Mouse (Mus musculus): Measurements from ENCODE around the gene Cacna1a. TPM values are rescaled to one million over a fixed set of nuclear protein-coding genes. Genes with fewer than 3 reads are reported as not detected.
A peak's percentile ranks its signal among the peaks of the same experiment; 100 is the strongest.

Cacna1a gene
- total RNA-seq, 2 experiments from 2014 or later: 0.31 to 0.33 TPM

GRCm38 (mm10) chr8:84633841-84634584 lies 245.8 kb downstream of the Cacna1a start:
- no peak for ATAC-seq (ENCODE audit: poor library complexity, severe bottlenecking)

DNA sequence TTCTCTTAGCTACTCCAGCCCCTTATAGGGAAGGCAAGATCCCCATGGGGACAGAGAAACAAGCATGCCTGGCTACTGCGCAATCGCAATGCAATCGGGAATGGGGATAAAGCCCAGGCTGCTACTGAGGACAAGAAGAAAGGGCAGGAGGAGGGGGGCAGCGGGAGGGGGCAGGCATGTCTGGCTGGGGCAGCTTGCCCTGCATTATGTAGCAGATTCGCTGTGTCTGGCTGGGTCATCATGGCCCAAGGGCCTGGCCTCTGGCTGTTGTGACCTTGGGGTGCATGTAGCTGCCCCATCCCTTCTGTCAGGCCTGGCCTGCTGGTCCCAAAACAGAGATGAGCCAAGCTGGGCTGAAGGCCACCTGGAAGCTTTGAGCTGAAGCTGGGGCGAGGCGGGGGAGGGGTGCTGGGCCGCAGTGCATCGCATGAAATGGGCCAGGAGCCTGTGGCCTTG lies 246.6 kb downstream of the Cacna1a start:
- ATAC-seq (ENCODE audit: poor library complexity, severe bottlenecking): no peak

DNA sequence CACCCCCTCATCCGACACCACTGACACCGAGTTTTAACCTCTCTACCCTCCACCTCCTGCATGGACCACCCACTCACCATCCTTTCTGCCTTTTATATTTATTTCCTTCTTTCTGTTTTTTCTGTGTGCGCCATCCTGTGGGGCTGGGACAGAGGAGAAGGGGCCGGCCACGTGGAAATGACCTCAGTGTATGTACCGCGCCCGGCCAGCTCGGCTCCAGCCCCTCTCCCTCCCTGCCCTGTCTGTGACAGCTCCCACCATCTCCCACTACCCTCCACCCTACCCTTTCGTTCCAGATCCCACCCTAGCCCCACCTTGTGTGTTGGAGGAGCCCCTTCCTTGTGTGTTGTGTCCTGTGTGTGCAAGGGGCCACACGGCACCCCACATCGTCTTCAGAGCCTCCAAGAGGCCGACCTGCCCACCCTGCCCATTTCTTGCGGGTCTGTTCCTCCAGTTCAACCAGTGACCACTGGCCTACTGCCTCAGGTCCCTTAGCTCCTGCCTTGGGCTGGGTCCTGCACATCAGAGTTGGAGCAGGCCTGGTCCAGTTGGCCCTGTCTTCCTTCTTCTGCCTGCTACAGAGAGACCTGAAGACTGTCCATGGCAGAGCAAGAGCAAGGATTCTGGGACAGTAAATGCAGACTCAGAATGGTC lies 247.3 kb downstream of the Cacna1a start:
- no peak for ATAC-seq (ENCODE audit: poor library complexity, severe bottlenecking)

DNA sequence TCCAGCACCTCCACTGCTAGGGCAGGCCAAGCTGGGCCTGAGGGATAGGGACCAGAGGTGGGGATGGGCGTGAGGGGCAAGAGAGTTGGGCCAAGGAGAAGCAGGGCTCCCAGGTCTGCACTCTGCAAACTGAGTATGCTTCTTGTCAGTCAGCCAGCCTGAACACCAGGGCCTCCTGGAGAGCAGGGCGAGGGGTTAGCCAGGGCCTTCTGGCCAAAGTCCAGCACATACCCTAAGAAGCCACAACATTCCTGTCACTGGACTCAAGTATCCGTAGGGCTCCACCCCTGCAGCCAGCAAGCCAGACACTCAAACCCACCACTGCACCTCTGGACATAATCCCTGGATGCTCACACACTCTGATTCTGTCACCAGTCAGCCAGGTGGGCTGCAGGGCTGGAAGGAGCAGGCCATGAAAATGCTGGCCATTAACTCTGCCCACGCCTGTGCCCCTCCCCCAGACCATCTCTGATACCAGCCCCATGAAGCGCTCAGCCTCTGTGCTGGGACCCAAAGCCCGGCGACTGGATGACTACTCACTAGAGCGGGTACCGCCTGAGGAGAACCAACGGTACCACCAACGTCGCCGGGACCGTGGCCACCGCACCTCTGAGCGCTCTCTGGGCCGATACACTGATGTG lies 247.9 kb downstream of the Cacna1a start:
- ATAC-seq (ENCODE audit: poor library complexity, severe bottlenecking): no peak

DNA sequence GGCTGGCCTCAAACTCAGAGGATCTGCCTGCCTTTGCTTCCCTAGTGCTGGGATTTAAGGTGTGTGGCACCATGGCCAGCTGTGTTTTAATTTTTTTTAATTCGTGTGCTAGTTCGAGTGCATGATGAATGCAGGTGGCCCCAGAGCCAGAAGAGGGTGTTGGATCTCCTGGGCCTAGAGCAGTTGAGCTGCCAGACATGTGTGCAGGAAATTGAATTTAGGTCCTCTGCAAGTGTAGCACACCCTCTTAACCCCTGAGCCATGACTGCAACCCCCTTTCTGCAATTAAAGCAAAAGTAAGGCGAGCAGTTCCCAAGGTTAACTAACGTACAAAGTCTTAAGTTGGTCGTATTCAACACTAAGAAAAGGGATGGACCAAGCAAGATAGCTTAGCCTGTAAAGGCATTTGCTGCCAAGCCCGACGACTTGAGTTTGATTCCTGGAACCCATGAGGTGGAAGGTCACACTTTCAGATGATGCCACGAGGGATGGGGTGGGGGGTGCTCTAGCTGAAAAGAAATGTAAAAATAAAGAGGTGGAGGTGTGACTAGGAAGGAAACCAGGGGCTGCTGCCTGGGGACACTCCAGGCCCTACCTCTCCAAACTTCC lies 249.8 kb downstream of the Cacna1a start:
- 0 out of 2 replicates have a peak, but pooled peaks have one; percentile 7 for ATAC-seq (ENCODE audit: poor library complexity, severe bottlenecking)

GRCm38 (mm10) chr8:84638555-84639161 lies 250.4 kb downstream of the Cacna1a start:
- ATAC-seq (ENCODE audit: poor library complexity, severe bottlenecking): 0 out of 2 replicates have a peak, but pooled peaks have one; percentile 6

DNA sequence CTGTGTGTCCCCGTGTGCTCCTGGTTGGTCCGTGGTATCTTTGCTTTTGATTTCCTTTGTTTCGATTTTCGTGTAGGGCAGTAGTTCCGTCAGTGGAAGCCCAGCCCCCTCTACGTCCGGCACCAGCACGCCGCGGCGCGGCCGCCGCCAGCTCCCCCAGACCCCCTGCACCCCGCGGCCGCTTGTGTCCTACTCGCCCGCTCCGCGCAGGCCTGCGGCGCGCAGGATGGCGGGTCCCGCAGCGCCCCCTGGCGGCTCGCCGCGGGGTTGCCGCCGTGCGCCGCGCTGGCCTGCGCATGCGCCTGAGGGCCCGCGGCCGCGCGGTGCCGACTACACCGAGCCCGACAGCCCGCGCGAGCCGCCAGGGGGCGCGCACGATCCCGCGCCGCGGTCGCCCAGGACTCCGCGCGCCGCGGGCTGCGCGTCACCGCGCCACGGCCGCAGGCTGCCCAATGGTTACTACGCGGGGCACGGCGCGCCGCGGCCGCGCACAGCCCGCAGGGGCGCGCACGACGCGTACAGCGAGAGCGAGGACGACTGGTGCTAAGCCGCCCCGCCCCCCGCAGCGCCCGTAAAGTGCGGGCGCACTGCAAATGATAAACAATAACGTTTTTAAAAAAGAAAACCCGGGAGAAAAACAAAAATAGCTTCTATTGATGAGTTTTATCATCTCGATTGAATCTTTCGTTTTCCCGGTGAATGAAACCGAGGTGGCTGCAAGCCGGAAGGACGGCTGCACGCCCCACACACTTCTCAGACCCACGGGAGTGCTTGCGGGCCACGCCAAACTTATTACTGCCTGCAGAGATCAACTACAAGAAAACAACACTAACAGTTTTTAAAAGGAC lies 251.1 kb downstream of the Cacna1a start:
- ATAC-seq (ENCODE audit: poor library complexity, severe bottlenecking): peak; percentile 92

DNA sequence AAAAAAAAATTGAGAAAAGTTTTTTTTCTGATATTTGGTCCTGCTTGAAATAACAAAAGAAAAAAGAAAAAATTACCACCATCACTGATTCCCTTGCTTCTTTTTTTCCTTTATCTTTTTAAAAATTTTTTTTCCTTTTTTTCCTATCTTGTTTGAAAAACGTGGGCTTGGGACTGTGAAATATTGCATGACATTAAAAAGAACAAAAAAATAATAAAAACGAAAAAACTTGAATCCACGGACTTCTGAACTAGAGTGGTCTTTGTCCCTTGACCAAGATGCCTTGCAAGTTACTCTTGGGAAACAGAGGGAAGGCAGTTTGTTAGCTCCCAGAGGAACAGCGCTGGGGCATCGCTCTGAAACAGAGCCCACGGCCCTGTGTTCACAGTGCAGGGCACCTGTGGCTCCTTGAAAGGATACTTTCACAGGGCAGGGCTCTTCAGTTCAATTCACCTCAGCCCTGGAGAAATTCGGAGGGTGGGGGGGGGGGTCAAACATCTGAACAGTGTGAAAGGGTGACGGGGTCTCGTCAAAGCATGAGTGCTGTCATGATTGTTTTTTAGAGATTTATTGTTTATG lies 251.9 kb downstream of the Cacna1a start:
- no peak for ATAC-seq (ENCODE audit: poor library complexity, severe bottlenecking)

GRCm38 (mm10) chr8:84640617-84641294 lies 252.5 kb downstream of the Cacna1a start:
- no peak for ATAC-seq (ENCODE audit: poor library complexity, severe bottlenecking)

- no peak for ATAC-seq (ENCODE audit: poor library complexity, severe bottlenecking)
Observed at GRCm38 (mm10) chr8:84641578-84642361, 253.5 kb downstream of the Cacna1a start.

GRCm38 (mm10) chr8:84643019-84643418 lies 254.8 kb downstream of the Cacna1a start:
- ATAC-seq (ENCODE audit: poor library complexity, severe bottlenecking): no peak

GRCm38 (mm10) chr8:84646800-84647199 lies 258.6 kb downstream of the Cacna1a start:
- ATAC-seq (ENCODE audit: poor library complexity, severe bottlenecking): no peak

DNA sequence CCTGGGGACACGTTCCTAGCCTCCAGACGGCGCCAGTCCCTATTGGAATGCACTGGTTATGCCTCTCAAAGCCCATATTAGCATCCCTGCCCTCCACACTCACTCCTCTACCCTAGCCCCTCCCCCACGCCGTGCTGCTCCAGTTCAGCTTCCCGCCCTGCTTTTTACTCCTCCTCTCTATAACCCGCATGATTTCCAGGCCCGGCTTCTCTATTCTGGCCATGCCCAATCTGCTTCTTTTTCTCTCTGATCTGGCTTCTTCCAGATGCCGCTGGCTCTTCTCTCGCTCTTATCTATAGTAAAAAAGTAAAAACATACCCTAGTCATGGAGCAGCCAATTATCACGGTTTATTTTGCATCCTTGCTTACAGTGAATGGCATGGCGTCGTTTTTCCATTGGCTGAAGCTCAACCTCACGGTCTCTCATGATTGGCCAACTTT lies 259.2 kb downstream of the Cacna1a start:
- no peak for ATAC-seq (ENCODE audit: poor library complexity, severe bottlenecking)

DNA sequence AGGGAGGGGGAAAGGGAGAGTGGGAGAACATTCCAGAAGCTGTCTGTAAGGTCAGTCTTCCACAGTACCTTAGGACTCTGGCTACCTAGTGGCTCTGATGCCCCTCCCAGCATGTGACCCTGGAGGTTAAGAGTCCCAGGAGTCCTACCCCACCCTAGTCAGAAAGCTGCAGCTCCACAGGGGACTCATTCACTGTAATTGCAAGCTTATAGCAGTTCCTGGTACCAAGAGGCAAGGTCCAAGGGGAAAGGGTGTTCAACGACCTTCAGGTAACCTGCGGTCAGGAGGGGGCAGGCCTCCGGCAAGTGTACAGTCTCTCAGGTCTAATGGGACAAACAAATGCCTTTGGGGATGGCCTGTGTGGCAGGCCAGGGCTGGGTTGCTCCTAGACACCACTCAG lies 262.0 kb downstream of the Cacna1a start:
- no peak for ATAC-seq (ENCODE audit: poor library complexity, severe bottlenecking)

GRCm38 (mm10) chr8:84653092-84653631 lies 264.9 kb downstream of the Cacna1a start:
- ATAC-seq (ENCODE audit: poor library complexity, severe bottlenecking): no peak

DNA sequence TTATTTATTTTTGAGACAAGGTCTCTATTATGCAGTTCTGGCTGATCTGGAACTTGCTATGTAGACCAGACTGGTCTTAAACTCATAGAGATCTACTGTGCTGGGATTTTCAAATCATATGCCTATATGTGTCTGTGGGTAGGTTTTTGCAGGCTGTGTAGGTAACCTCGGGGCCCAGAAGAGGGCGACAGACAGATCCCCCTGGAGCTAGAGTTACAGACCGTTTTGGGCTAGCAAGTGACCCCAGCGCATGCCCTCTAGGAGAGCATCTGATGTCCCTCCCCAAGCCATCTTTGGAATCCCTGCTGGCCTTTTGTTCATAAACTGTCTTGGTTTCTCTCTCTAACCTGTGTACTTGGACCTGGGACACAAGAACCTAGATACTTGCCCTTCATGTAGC lies 266.4 kb downstream of the Cacna1a start:
- ATAC-seq (ENCODE audit: poor library complexity, severe bottlenecking): no peak

DNA sequence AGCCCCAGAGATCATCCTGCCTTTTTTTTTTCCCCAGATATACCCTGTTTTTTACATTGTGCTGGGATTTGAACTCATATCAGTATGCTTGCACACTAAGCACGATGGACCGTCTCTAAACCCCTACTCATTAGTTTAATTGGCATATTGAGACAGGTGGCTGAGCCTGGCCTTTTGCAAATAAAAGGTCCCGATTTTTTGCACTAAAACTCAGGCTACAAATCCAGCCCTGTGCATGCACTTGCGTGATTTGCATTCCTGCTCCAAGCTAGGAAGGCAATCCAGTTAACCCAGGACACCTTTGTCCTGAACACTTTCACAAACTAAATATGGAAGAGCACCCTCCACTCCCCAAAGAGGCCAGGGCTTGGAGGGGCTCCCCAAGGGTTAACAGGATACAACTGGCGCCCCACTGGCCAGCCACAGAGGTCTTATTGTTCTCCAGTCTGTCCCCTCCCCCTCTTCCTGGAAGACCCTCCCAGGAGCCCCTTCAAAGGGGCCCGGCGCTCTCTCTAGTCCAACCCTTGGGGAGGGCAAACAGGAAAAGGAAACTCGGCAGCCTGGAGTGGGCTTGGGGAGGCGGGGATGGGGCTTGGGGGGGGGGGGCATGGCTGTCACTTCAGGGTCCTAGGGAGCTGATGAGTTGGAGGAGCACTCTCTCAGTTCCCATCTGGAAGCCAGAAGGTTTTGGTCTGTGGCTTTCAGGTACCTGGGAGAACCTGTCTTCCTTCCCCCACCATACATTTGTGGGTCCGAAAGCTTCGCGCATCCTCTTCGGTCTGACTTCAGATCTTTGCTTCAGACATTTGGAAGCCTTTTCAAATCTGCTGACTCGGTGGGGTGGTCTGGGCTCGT lies 267.3 kb downstream of the Cacna1a start:
- ATAC-seq (ENCODE audit: poor library complexity, severe bottlenecking): no peak

Data from megakaryocyte, adult 5-6 weeks (primary cell).